Mouse (Mus musculus) 3T3-L1 (cell line): ENCODE data around the gene Nup160.
A peak's percentile ranks its signal among the peaks of the same experiment; 100 is the strongest.

ENCODE experiments used
- DNase-seq: peaks from one replicate; pipeline ENCODE4 v3.0.0-alpha.2; 2015; ENCODE audit warnings: low read depth, low spot score

The Nup160 gene

GRCm38 (mm10) chr2:90745053-90745678 lies 68.2 kb downstream of the Nup160 start, which contains the start of gene Fnbp4:
Gene Fnbp4 (plus strand): TSS chr2:90745370.
- DNase-seq, result peak; percentile 100

- peak; percentile 54 for DNase-seq
Measured at GRCm38 (mm10) chr2:90745740-90746537, 68.9 kb downstream of the Nup160 start.

- DNase-seq, result peak; percentile 43
Measured at GRCm38 (mm10) chr2:90746538-90746865, 69.5 kb downstream of the Nup160 start.

- no peak for DNase-seq
Measured at GRCm38 (mm10) chr2:90747131-90747530, 70.1 kb downstream of the Nup160 start.

GRCm38 (mm10) chr2:90749676-90750459 lies 72.9 kb downstream of the Nup160 start:
- no peak for DNase-seq

- DNase-seq, result no peak
Measured at GRCm38 (mm10) chr2:90753565-90753964, 76.5 kb downstream of the Nup160 start.

- no peak for DNase-seq
Measured at GRCm38 (mm10) chr2:90754188-90754587, 77.2 kb downstream of the Nup160 start.

- DNase-seq, result no peak
Measured at GRCm38 (mm10) chr2:90765123-90765522, 88.1 kb downstream of the Nup160 start.

GRCm38 (mm10) chr2:90781323-90781722 lies 104.3 kb downstream of the Nup160 start:
- DNase-seq, result peak; percentile 72

- peak; percentile 20 for DNase-seq
Measured at GRCm38 (mm10) chr2:90781938-90782337, 104.9 kb downstream of the Nup160 start.

GRCm38 (mm10) chr2:90782458-90782857 lies 105.4 kb downstream of the Nup160 start, which contains the start of gene Agbl2:
Gene Agbl2 (plus strand): TSS chr2:90782727.
- DNase-seq, result no peak

GRCm38 (mm10) chr2:90782901-90783486 lies 106.0 kb downstream of the Nup160 start:
- DNase-seq, result no peak
